Mouse (Mus musculus) left cerebral cortex, postnatal 10 days (tissue): Measurements from ENCODE around the gene Id2. TPM values are rescaled to one million over a fixed set of nuclear protein-coding genes. Genes with fewer than 3 reads are reported as not detected.

Source experiments
- DNase-seq, 2 experiments: peaks; one replicate each; pipeline ENCODE4 v3.0.0; 2021 to 2022; ENCODE audit warnings: low spot score in 2 of 2, mixed read lengths in 1 of 2; ENCODE audit errors: extremely low spot score in 1 of 2
- intact Hi-C: fragments of 180-260 bp; cut with DNase I; formaldehyde crosslinking; loops from one replicate; pipeline ENCODE4 v1.15.1; 2025
- total RNA-seq, 2 experiments: library from RNA; stranded (reverse); gene quantifications; 2 replicates each; pipeline ENCODE4 v1.2.3; 2021

The Id2 gene
- total RNA-seq, 2 experiments from 2014 or later = 160 to 186 TPM

GRCm38 (mm10) chr12:25110682-25111078, 13.7 kb upstream of the Id2 start:
- intact Hi-C loops = no loop called here
- DNase-seq = no peak

GRCm38 (mm10) chr12:25109971-25110681, 13.2 kb upstream of the Id2 start:
- no peak for DNase-seq
- intact Hi-C loops = no loop called here

GRCm38 (mm10) chr12:25108865-25109264, 11.9 kb upstream of the Id2 start:
- intact Hi-C loops = no loop called here
- no peak for DNase-seq

GRCm38 (mm10) chr12:25104541-25104940, 7.6 kb upstream of the Id2 start:
- DNase-seq = no peak

GRCm38 (mm10) chr12:25103911-25104310, 7.0 kb upstream of the Id2 start:
- intact Hi-C loops = no loop called here
- peak in 1 of 2 experiments; percentile 58 for DNase-seq

More at GRCm38 (mm10) chr12:25104541-25104940, 7.6 kb upstream of the Id2 start:
- intact Hi-C loops = no loop called here

GRCm38 (mm10) chr12:25101389-25101788, 4.4 kb upstream of the Id2 start:
- DNase-seq = peak in 1 of 2 experiments; percentile 26
- intact Hi-C loops = no loop called here

- intact Hi-C loops = no loop called here
- DNase-seq = peak; percentile 61 to 84
Observed at GRCm38 (mm10) chr12:25100411-25101217, 3.7 kb upstream of the Id2 start.

GRCm38 (mm10) chr12:25099563-25100408, 2.8 kb upstream of the Id2 start:
- intact Hi-C loops = loop anchor here (5.0 to 10.0 kb wide), 7 partner anchors 125 to 755 kb away; no protein-coding TSS in a partner anchor
- peak in 1 of 2 experiments; percentile 47 for DNase-seq

GRCm38 (mm10) chr12:25099313-25099562, 2.3 kb upstream of the Id2 start:
- DNase-seq = peak in 1 of 2 experiments; percentile 79
- intact Hi-C loops = loop anchor here (5.0 to 10.0 kb wide), 7 partner anchors 126 to 756 kb away; no protein-coding TSS in a partner anchor

GRCm38 (mm10) chr12:25098561-25099312, 1.8 kb upstream of the Id2 start:
- DNase-seq = peak; percentile 89 to 96

GRCm38 (mm10) chr12:25098161-25098550, 1.2 kb upstream of the Id2 start:
- DNase-seq = peak in 1 of 2 experiments; percentile 12
- intact Hi-C loops = loop anchor here (5.0 to 10.0 kb wide), 7 partner anchors 127 to 757 kb away; no protein-coding TSS in a partner anchor

More at GRCm38 (mm10) chr12:25098561-25099312, 1.8 kb upstream of the Id2 start:
- intact Hi-C loops = loop anchor here (5.0 to 10.0 kb wide), 7 partner anchors 126 to 756 kb away; no protein-coding TSS in a partner anchor

- DNase-seq = peak in 1 of 2 experiments; percentile 25
- intact Hi-C loops = loop anchor here (5.0 to 10.0 kb wide), 7 partner anchors 127 to 757 kb away; no protein-coding TSS in a partner anchor
Observed at GRCm38 (mm10) chr12:25097210-25098160, 545 bp upstream of the Id2 start.

- intact Hi-C loops = loop anchor here (5.0 to 10.0 kb wide), 7 partner anchors 128 to 758 kb away; no protein-coding TSS in a partner anchor
- DNase-seq = peak in 1 of 2 experiments; percentile 34
Observed at GRCm38 (mm10) chr12:25096640-25097051, 294 bp downstream of the Id2 start.

GRCm38 (mm10) chr12:25095974-25096639, 833 bp downstream of the Id2 start:
- intact Hi-C loops = loop anchor here (2.0 to 10.0 kb wide), 9 partner anchors 65 to 1181 kb away; no protein-coding TSS in a partner anchor
- peak; percentile 97 to 99 for DNase-seq

- DNase-seq = no peak
- intact Hi-C loops = loop anchor here (2.0 to 10.0 kb wide), 9 partner anchors 65 to 1181 kb away; no protein-coding TSS in a partner anchor
Observed at GRCm38 (mm10) chr12:25095538-25095937, 1.4 kb downstream of the Id2 start.
